Mouse (Mus musculus): ENCODE measurements at regions not wholly inside any gene's neighbourhood (a gene's known extent, or its start where the extent isn't known, plus 50 kb on each side); places are given as distances from the start of the nearest gene placed in this dataset.

DNA sequence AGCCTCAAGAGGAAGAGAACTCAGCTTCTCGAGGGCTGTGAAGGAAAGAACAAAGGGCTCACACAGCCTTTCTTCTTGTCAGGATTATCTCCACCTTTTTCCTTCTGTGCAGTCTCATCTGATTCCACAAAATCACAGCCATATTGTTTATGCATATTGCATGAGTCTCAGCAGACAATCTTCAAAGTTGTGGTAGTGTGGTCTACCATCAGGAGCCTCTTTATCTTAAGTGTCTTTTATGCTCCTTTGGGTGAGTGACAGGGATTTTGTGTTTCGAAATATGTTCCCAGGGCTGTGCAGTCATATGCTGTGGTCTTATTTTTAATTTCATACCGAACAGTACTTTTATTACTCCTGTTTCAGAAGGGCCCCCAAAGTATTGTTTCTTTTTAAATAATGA lies 198.2 kb upstream of the Tgfbr2 start:
- no peak for ATAC-seq (replicated peaks; ENCODE audit: poor library complexity, severe bottlenecking)

DNA sequence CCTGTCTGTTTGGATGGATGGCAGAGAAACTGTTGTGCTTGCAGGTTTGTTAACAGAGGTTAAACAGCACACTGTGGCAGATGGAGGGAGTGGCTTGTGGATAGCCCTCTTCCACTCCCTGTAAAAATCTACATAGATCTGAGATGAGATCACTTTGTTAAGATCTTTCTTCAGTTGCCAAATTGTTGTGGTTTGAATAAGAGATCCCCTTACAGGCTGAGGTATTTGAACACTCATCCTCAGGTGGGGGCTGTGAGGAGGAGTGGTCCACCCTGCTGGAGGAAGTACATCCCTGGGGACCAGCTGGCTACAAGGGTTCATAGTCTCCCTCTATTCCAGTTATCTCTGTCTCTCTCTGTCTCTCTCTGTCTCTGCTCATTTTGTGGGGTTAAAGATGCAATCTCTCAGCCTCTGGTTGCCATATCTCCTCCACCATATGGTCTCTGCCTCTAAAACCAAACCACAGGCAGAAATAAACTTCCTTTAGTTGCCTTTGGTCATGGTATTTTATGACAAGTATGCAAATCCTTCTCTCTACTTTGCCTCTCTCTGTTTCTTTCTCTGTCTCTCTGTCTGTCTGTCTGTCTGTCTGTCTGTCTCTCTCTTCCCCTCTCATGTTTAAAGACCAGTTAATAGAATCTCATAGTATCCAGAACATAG lies 194.0 kb upstream of the Tgfbr2 start:
- ATAC-seq (replicated peaks; ENCODE audit: poor library complexity, severe bottlenecking), result peak; percentile 43

DNA sequence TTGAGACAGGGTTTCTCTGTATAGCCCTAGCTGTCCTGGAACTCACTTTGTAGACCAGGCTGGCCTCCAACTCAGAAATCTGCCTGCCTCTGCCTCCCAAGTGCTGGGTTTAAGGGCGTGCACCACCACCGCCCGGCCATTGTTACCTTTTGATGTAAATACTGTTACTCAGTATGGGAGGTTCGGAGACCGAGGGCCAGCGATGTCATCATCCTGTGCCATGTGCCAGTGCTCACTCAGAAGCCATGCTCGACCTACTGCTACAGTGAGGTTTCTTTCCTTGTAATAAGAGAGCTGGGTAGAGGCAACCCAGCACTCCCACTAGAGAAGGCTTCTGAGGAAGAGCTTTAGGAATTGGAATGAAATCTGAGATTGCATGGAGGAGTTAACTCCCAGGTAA lies 191.6 kb upstream of the Tgfbr2 start:
- no peak for ATAC-seq (replicated peaks; ENCODE audit: poor library complexity, severe bottlenecking)

DNA sequence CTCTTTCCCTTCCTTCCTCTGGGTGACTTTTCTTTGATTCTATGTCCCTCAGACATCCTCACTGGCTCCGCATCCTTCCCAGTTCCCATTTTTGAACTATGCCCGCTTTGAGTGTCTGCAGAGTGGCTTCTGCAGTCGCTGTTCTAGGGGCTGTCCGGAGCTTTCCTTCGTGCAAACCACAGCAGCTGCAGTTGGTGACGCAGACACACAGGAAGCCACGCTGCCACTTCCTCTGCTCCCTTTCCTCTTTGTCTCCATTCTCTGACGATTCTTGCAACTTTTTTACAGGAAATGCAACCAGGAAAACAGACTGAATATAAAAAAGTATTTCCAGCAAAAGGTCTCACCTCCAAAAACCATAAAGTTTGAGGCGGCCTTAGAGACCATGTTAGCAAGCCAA lies 191.0 kb upstream of the Tgfbr2 start:
- peak; percentile 94 for ATAC-seq (replicated peaks; ENCODE audit: poor library complexity, severe bottlenecking)

DNA sequence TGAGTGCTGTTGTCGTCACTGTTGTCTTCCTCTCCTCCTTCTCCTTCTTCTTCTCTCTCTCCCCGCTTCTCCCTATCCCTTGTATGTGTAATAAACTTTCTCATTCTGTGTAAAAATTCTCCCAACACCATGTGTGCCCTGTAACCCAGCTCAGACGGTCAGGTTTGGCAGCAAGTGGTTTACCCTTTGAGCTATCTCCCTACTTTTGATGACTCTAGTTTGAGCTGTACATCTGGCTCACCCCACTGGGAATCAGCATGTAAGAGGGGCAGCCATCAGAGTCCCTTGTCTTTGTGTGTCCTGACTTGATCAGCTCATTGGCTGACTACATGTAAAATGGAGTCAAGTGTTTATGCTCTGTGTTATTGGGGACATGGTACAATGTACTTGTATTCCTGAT lies 190.5 kb upstream of the Tgfbr2 start:
- ATAC-seq (replicated peaks; ENCODE audit: poor library complexity, severe bottlenecking), result peak; percentile 6; the same call in 1 of the 2 replicates

DNA sequence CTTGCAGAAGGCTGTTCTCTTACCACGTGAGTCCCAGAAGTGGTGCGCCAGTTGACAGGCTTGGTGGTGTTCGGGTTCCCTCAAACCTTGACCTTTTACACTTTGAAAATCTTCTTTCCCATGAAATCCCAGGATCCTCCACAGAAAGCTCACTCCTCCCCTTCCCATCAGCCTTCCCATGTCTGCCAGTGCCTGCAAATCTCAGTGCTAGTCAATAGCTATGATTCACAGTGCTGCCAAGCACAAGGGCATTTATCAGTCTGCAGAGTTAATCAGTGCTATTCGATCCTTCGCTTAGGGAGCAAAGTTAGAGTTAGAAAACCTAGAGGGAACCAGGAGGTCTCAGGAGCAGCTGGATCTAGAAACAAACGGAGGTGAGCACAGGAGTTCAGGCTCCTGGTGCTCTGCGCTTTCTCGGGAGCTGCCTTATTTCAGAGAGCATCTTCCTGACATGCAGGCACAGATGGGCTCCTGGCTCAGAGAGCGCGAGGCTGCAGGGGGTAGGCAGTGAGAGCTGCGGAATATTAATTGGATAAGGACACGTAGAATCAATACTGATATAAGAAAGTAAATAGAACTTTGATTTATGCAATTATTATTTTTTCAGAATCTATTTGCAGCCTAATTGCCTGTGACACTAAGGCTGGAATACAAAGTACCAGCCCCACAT lies 190.0 kb upstream of the Tgfbr2 start:
- ATAC-seq (replicated peaks; ENCODE audit: poor library complexity, severe bottlenecking), result no peak

DNA sequence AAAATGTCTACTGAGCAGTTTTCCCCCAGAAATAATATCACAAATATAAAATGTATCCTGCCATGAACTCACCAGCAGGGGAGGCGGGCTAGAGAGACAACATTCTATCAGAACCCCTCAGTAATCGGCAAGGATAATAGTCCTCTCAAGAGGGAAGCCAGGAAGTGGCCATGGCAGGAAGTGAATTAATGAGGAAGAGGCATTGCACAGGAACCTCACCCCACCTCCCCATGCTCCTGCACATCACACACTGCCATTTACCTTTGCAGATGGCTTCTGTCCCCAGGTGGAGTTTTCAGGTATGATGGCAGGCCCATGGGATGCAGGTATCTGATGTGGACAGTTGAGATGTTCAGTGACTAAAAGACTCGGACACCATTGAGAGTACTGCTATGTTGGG lies 185.9 kb upstream of the Tgfbr2 start:
- ATAC-seq (replicated peaks; ENCODE audit: poor library complexity, severe bottlenecking), result peak; percentile 41; the same call in 1 of the 2 replicates

DNA sequence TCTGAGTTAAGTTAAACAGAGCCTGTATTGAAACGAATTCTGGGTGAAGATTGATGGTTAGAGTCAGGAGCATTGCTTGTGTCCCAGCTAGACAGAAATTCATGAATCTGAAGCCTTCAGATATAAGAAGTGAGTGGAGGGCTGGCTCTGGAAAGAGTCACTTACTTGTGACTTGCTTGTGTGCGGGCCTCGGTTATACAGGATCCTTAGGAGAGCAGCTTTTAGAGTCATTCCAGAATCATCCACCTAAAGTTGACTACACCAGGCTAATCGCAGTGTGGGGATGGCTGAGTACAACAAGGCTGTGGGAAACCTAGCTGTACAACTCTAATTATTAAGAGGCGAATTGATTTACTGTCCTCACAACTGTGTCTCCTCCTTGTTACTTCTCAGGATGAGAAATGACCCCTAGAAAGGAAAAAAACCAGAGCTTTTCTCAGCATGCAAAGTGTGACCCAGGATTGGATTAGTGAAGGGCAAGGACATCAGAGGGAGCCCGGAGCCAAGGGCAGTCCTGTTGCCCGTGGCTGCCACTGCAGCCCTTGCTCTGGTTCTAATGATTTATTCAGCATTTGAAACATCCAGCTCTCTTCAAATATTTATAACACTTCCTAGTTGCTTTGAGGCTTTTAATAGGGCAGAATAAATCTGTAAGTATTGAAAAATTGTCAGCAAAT lies 179.0 kb upstream of the Tgfbr2 start:
- ATAC-seq (replicated peaks; ENCODE audit: poor library complexity, severe bottlenecking), result no peak

DNA sequence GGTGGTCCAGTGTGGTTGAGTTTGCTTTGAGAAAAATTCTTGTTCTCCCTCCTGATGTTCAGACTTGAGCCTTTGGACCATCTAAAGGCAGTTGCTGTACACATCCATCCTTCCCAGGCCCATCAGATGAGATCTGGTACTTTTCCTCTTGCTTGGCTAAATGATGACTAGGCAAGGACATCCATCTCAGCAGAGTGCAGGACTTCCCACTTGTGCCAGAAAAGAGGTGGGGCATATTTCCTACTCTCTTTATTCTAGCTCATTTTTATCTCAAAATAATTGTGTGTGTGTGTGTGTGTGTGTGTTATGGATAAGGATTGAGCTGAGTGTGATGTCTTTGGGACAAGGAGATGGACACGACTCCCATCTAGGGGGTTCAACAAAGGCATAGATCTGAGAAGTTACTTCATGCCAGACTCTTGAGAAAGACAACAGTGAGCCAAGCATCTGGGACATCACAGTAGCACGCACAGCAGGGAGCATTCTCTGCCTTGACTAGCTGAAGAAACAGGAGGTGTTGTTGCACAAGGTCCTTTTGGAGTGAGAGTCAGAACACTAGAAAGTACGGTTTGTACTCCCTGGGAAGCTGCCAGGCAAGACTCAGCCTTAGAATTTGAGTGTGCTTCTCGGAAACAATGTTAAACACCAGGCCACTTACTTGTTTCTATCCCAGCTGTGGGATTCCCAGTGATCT lies 177.8 kb upstream of the Tgfbr2 start:
- ATAC-seq (replicated peaks; ENCODE audit: poor library complexity, severe bottlenecking), result peak; percentile 64

DNA sequence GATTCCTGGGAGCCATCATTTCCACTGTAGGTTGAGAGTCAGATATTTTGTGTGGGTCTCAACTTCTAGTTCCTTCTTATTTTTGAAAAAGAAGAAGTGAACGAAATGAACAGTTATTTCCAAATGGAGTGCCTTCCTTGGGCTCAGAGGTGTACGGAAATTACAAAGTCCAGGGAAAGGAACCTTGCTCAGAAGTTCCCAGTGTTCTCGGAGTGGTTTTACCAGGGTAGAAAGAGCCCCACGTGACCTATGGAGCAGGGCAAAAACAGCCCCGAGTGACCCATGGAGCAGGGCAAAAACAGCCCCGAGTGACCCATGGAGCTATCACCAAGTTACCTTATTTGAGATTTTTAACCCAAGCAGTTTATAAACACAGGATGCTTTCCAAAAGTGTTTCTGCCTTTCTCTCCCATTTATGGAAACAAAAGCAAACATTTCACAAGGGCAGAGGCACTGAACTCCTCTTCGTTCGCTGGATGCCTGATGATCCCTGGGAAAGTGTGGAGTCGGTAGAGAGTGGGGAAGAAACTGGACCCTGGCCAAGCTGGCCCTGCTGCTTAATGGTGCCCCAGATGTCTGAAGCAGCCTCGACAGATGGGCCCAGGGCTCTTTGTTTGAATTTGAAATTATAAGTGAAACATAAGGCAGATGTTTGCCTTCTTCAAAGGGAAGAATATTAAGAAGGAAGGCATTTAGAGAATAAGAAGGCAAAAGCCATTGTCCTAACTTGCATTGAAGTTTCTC lies 175.8 kb upstream of the Tgfbr2 start:
- peak; percentile 78 for ATAC-seq (replicated peaks; ENCODE audit: poor library complexity, severe bottlenecking)

DNA sequence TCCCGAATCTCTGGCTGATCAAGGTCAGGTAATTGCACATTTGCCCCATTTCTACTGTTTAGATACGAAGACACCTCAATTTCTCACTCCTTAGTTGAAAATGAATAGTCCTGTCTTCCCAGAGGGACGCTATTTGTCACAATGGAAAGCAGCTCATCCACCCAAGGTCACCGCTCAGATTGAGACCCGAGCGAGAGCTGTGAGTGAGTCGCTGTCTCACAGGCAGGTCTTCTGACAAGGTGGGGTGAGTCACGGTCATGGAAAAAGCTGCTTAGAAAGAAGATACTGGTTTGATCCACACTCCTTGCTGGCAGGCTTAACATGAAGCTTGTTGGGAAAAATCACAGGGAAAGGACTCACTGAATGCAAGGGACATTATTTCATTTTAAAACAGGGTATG lies 171.9 kb upstream of the Tgfbr2 start:
- no peak for ATAC-seq (replicated peaks; ENCODE audit: poor library complexity, severe bottlenecking)

DNA sequence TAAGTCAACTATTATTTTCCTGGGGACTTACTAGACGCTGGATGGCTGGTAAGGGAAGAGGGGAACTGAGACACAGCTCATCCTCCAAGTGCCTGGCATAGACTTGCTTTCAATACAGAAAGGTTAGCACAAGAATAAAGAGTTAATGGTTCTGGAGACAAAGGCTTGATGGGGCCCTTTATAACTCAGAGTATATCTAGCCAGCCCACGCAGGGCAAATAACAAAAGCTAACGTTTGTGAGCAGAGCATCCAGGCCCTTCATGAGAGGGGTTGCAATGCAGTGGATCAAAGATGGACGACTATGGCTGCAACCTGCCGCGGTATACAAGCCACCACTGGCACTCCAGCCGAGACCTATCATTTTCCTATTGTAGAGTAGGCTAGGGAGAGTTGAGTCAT lies 171.3 kb upstream of the Tgfbr2 start:
- no peak for ATAC-seq (replicated peaks; ENCODE audit: poor library complexity, severe bottlenecking)

DNA sequence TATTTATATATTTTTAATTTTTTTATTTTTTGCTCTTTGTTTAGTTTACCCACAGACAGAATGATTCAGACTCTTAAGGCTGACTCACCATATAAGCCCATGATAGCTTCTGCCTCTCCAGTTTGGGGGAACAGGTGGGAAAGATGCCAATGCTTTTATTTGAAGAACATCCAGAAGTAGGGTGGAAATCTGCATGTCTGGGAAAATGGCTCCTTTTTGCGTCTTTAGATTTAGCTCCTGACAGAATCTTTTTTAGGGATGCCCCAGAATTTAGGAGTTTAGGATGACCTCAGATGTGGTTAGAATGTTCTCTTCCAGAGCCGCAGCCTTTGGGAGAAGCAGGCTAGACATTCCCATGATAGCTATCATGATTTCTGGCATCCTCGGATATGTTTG lies 167.9 kb upstream of the Tgfbr2 start:
- no peak for ATAC-seq (replicated peaks; ENCODE audit: poor library complexity, severe bottlenecking)

DNA sequence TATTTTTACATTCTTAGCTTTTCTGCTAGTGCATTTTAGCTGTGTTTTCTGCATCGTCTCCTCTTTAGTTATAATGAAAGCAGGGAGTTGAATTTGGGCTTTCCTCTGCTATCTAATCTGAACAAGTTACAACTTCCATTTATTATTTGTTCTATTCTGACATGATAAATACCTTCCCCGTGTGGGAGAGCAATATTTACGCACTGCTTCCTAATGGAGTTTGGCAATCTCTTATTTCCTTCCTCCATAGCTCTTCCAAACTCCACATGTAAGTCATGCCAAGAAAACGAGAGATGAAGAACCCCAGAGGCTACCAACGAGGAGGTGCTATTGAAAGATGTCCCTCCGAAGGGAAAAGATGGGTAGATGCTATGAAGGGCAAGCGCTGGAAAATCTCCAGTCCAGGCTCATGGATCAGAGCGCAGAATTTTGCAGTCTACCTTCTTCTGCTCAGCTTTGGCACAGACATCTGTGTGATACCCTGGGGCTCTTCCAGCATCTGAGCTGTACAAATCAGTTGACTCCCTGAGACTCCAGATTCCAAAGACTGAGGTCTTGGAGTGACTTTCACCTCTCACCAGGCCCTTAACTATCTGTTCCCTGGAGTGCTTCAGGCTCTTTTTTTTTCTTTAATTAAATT lies 167.4 kb upstream of the Tgfbr2 start:
- no peak for ATAC-seq (replicated peaks; ENCODE audit: poor library complexity, severe bottlenecking)

DNA sequence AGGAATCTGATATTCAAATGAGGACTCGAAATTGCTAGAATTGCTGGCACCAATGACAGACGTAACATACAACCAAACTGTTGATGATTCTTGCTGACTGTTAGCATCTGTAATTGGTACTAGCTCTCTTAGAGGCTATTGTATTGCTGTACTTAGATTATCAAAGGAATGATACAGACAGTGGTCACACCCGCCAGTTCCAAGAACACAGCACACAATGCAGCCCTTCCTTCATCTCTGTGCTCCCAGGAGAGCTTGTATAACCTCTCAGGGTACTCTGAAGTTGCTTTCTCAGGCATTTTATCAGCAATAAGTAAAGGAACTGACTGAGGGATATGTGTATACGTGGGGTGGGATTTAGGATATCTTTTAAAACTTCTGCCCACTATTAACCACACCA lies 166.8 kb upstream of the Tgfbr2 start:
- no peak for ATAC-seq (replicated peaks; ENCODE audit: poor library complexity, severe bottlenecking)

DNA sequence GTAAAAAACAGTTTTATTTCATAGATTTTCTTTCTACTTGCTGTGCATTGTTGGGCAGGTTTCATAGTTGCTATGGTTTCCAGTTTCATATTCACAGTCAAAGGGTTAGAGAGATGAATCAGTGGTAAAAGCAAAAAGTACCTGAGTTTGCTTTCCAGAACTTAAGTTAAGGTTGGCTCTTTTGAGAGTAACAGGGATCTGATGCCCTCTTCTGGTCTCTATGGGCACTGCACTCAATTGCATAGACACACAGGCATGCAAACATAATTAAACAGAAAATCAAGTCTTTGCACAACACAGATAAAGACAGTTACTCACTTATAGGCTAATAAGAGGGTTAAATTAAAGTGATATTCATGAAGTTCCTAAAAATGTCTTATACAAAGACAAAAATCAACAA lies 165.8 kb upstream of the Tgfbr2 start:
- no peak for ATAC-seq (replicated peaks; ENCODE audit: poor library complexity, severe bottlenecking)

DNA sequence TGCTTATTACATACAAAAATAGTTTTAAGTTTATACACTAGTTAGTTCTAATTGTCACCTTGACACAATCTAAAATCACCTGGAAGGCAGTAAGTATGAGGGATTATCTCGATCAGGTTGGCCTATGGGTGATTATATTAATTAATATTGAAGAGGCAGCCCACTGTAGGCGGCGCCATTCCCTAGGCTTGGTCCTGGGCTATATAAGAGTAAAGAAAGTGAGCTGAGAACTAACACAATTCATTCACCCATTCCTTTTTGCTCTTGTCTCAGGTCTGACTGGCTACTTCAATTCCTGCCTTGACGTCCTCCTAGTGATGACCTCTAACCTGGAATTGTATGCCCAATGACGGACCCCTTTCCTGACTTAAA lies 163.6 kb upstream of the Tgfbr2 start:
- ATAC-seq (replicated peaks; ENCODE audit: poor library complexity, severe bottlenecking), result no peak

DNA sequence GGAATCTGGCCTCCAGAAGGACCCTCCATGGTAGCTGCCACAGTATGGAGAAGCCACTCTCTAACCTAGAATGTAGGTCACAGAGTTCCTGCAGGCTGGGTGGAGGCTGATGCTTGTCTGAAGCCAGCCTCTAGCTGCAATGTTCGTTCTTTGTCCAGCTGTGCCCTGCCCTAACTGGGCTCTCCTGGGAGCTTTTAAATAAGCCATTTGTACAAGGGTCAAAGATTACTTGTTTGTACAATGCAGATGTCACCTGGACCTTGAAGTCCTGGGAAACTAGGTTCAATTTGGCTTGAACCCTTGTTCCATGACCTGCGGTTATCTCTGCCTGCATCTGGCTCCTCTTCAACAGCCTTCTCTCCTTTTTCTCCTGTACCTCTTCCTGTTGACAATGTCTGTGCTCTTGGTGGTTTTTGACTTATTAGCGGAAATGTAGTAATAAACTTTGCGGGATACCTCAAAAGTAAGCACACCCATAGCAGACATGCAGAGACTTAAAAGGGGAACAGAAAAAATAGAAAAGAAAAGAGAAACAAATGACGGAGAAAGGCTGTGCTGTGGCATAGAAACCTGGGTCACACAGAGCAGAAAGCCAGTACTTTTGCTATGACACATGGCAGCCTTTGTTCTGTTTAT lies 163.1 kb upstream of the Tgfbr2 start:
- ATAC-seq (replicated peaks; ENCODE audit: poor library complexity, severe bottlenecking), result peak; percentile 93

DNA sequence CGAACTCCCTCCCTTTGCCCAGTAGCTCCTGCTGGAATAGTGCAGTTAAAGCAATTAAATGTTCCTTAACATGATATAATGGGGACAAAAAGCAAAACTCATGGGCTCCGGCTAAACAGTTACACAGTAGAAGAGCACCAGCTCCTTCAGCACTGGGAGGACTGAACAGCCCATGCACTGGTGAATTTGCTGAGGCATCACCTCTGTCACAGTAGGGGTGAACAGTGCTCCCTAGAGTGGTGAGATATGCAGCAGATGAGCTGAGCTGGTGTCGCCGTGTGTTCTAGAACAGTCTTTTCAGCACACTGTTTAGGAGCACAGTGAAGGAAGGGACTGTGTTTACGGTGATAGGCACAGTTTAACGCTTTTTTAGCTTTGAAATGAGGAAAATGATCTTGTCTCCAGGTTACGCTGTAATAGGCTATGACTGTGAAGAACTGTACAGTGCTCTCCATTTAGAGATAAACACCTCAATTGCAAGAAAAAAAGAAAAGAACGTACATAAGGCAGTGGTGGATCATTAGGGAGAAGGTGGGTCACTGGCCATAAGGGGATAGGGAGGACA lies 162.4 kb upstream of the Tgfbr2 start:
- ATAC-seq (replicated peaks; ENCODE audit: poor library complexity, severe bottlenecking), result no peak

Data from granulocyte monocyte progenitor cell, adult 5-6 weeks (primary cell).